Mouse (Mus musculus) stomach, embryonic 14.5 days (tissue): ENCODE data around the gene Ifna4. TPM values are rescaled to one million over a fixed set of nuclear protein-coding genes. Genes with fewer than 3 reads are reported as not detected.

Experiments
- ATAC-seq: fragments of 200-750 bp; cut with Nextera tagmentation; 2 replicates; pipeline ENCODE4 v1.8.0; 2017; ENCODE audit warnings: low read depth, moderate TSS enrichment; ENCODE audit not compliant: insufficient number of reproducible peaks, insufficient read depth, low FRiP score
- H3K27ac ChIP-seq: fragments of 300-500 bp; sonication (generic); 2 replicates; pipeline ENCODE4 v1.5.1; 2014; ENCODE audit warnings: mild to moderate bottlenecking, low read length, moderate library complexity, mixed read lengths
- H3K27me3 ChIP-seq: fragments of 300-500 bp; sonication (generic); 2 replicates; pipeline ENCODE4 v1.6.1; 2014; ENCODE audit warnings: low read length, control low read depth, mixed read lengths; ENCODE audit not compliant: control insufficient read depth, insufficient read depth
- H3K36me3 ChIP-seq: fragments of 300-500 bp; sonication (generic); 2 replicates; pipeline ENCODE4 v1.6.1; 2014; ENCODE audit warnings: mild to moderate bottlenecking, control low read depth, low read length, moderate library complexity, mixed read lengths; ENCODE audit not compliant: control insufficient read depth, insufficient read depth
- H3K4me1 ChIP-seq: fragments of 300-500 bp; sonication (generic); 2 replicates; pipeline ENCODE4 v1.6.1; 2014; ENCODE audit warnings: low read length, control low read depth, mixed read lengths; ENCODE audit not compliant: control insufficient read depth, insufficient read depth
- H3K4me2 ChIP-seq: fragments of 300-500 bp; sonication (generic); replicated peaks from 2 replicates; pipeline ENCODE4 v1.6.1; 2014; ENCODE audit warnings: low read depth, low read length, control low read depth
- H3K4me3 ChIP-seq: fragments of 300-500 bp; sonication (generic); 2 replicates; pipeline ENCODE4 v1.5.1; 2014; ENCODE audit warnings: low read depth, low read length, control low read depth
- H3K9ac ChIP-seq: fragments of 300-500 bp; sonication (generic); replicated peaks from 2 replicates; pipeline ENCODE4 v1.6.1; 2014; ENCODE audit warnings: low read depth, mild to moderate bottlenecking, control low read depth, low read length, moderate library complexity, mixed read lengths
- H3K9me3 ChIP-seq: fragments of 300-500 bp; sonication (generic); 2 replicates; pipeline ENCODE4 v1.6.1; 2016; ENCODE audit warnings: low read depth, low read length, control low read depth; ENCODE audit not compliant: control insufficient read depth
- WGBS: fragments of 180-500 bp; shearing (Covaris S2); extraction: QIAGEN DNeasy Blood & Tissue Kit; methylation state at CpG from one replicate; pipeline ENCODE4 v1.1.7; 2014; 5-methylcytosine and 5-hydroxymethylcytosine counted together
- polyA plus RNA-seq: library from polyadenylated mRNA; unstranded; fragments of >200 nt; fragmentation: Nextera tagmentation; extraction: Ambion mirVana; gene quantifications from 2 replicates; pipeline ENCODE4 v1.2.1, GENCODE M21; 2014

Gene Ifna4
- polyA plus RNA-seq, 1 experiment from 2014 or later: not detected

GRCm38 (mm10) chr4:88875435-88876095 lies 33.9 kb downstream of the Ifna4 start:
- H3K4me1 ChIP-seq: no peaks in the 10 kb centered on the region
- H3K27ac ChIP-seq: no peak overlapping the region
- no peak overlapping the region for H3K4me2 ChIP-seq
- H3K9ac ChIP-seq: no peak overlapping the region
- H3K9me3 ChIP-seq: no peaks in the 10 kb centered on the region
- no peaks in the 10 kb centered on the region for H3K27me3 ChIP-seq
- ATAC-seq: no peak
- H3K4me3 ChIP-seq: no peak overlapping the region
- 61% methylated on average over 4 of the region's 4 CpGs for WGBS
- H3K36me3 ChIP-seq: no peaks in the 10 kb centered on the region

DNA sequence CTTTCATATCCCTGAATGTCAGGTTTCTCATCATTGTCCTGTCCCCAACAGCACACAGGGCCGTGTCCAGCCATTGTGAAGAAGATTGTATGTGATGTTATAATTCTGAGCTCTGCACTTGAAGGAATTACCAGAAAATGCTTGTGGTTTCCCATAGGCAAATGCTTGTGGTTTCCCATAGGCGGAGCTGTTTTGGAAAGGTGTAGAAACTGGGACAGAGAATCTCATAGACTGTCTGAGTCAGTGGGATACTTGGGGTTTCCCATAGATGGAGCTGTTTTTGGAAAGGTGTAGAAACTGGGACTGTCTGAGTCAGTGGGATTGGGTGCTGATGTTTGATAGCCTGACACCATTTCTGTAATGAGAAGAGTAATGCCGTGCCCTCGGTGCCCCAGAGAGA lies 34.9 kb downstream of the Ifna4 start:
- no peak for ATAC-seq
- 82% methylated on average over 4 of the region's 4 CpGs for WGBS

DNA sequence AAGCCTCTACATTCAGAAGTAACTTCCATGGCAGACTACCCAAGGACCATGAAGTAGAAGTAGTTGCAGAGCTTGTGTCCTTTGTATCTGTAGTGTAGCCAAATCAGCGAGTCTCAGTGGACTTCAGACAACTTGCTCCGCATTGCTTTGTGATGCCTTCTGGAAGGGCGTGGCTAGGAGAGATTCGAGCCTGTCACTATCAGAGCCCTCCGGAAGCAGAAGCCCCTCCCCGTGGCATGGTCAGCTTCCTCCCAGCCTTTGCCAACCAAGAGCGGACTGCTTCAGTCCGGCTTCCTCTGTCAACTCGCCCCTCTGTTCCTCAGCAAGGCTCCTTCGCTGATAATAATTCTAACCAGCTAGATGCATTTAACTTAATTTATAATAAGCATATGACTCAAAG lies 36.6 kb downstream of the Ifna4 start:
- no peaks in the 10 kb centered on the region for H3K27me3 ChIP-seq
- no peaks in the 10 kb centered on the region for H3K9me3 ChIP-seq
- no peaks in the 10 kb centered on the region for H3K4me1 ChIP-seq
- H3K36me3 ChIP-seq: no peaks in the 10 kb centered on the region
- no peak overlapping the region for H3K27ac ChIP-seq
- H3K4me3 ChIP-seq: no peak overlapping the region
- no peak overlapping the region for H3K9ac ChIP-seq
- 49% methylated on average over 10 of the region's 10 CpGs for WGBS
- H3K4me2 ChIP-seq: no peak overlapping the region
- ATAC-seq: no peak

More for the DNA sequence above, 34.9 kb downstream of the Ifna4 start:
- Histone ChIP-seq H3K36me3 (no peaks in the 10 kb centered on the region), H3K9ac (no peak overlapping the region), H3K4me1 (no peaks in the 10 kb centered on the region), H3K9me3 (no peaks in the 10 kb centered on the region), H3K4me3 (no peak overlapping the region), H3K27ac (no peak overlapping the region), H3K27me3 (no peaks in the 10 kb centered on the region), H3K4me2 (no peak overlapping the region)

DNA sequence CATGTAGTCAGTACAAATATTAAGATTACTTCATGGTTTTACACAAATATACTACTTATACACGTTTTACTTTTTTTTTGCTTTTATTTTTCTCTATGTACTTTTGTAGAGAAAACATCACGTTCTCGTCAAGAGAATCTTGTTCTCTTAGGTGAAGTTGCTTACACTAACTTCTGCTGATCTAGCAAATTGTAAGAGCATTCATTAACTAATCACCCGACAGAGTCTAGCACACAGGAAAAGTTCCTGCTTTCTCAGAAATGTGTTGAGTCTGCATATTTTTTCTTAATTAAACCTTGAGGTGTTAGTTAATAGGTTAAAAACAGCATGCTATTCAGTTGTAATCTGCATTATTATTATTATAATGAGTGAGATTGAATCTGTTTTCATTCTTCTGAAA lies 37.1 kb downstream of the Ifna4 start:
- 59% methylated on average over 4 of the region's 4 CpGs for WGBS
- Histone ChIP-seq H3K27me3 (no peaks in the 10 kb centered on the region), H3K36me3 (no peaks in the 10 kb centered on the region), H3K4me3 (no peak overlapping the region), H3K4me2 (no peak overlapping the region), H3K27ac (no peak overlapping the region), H3K9ac (no peak overlapping the region), H3K4me1 (no peaks in the 10 kb centered on the region), H3K9me3 (no peaks in the 10 kb centered on the region)
- no peak for ATAC-seq

GRCm38 (mm10) chr4:88880101-88880500 lies 38.4 kb downstream of the Ifna4 start, which contains the start of gene Ifne:
TSS of gene Ifne (minus strand) at chr4:88880201.
- Histone ChIP-seq H3K9ac (no peak within 1 kb of the TSS), H3K4me3 (no peak within 1 kb of the TSS), H3K27me3 (no peaks in the 10 kb centered on the region), H3K27ac (no peak within 1 kb of the TSS), H3K4me2 (no peak within 1 kb of the TSS), H3K4me1 (no peaks in the 10 kb centered on the region), H3K36me3 (no peaks in the 10 kb centered on the region), H3K9me3 (no peaks in the 10 kb centered on the region)
- 85% methylated on average over 8 of the region's 8 CpGs for WGBS
- no peak for ATAC-seq

DNA sequence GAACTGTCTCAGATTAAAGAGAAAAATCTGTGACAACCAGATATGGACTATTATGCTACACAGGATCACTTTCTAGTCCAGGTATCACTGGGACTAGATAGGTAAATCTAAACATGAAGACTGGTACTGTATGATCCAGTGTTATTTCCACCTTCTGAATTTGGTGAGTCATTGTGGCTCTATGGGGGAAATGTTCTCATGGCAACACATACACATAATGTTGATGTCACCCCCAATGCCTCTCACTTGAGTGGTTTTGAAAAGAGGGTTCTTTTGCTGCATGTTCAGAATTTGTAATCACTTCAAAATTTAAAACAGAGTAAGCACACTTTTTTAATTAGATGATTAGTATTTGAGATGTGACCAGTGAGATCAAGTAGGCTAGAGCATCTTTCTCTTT lies 46.6 kb downstream of the Ifna4 start:
- H3K27ac ChIP-seq: no peak overlapping the region
- no peaks in the 10 kb centered on the region for H3K36me3 ChIP-seq
- H3K9ac ChIP-seq: no peak overlapping the region
- no peak for ATAC-seq
- H3K27me3 ChIP-seq: no peaks in the 10 kb centered on the region
- no peak overlapping the region for H3K4me3 ChIP-seq
- no peaks in the 10 kb centered on the region for H3K4me1 ChIP-seq
- H3K9me3 ChIP-seq: no peaks in the 10 kb centered on the region
- no peak overlapping the region for H3K4me2 ChIP-seq

Other genes with a start within 250 kb of the Ifna4 start
- gene Ifna9, start 249.5 kb upstream of the Ifna4 start, polyA plus RNA-seq: not detected in 2 replicates
- not detected in 2 replicates for gene Ifna12, start 238.5 kb upstream of the Ifna4 start, polyA plus RNA-seq
- not detected in 2 replicates for gene C87499, start 207.4 kb upstream of the Ifna4 start, polyA plus RNA-seq
- gene Ifna13, start 197.4 kb upstream of the Ifna4 start, polyA plus RNA-seq: not detected in 2 replicates
- not detected in 2 replicates for gene Ifna16, start 164.9 kb upstream of the Ifna4 start, polyA plus RNA-seq
- not detected in 2 replicates for gene Ifna2, start 157.9 kb upstream of the Ifna4 start, polyA plus RNA-seq
- gene Ifnab, start 150.5 kb upstream of the Ifna4 start, polyA plus RNA-seq: not detected in 2 replicates
- gene Gm26566, start 120.1 kb upstream of the Ifna4 start, polyA plus RNA-seq: 0.64 and 1.7 TPM in 2 replicates
- 121 and 128 TPM in 2 replicates for gene Klhl9, start 119.4 kb upstream of the Ifna4 start, polyA plus RNA-seq
- gene Gm13271, start 87.0 kb upstream of the Ifna4 start, polyA plus RNA-seq: not detected in 2 replicates
- gene Gm13283, start 81.7 kb upstream of the Ifna4 start, polyA plus RNA-seq: 0.24 TPM in 1 of 2 replicates, not detected in the other
- 0.26 and 0.43 TPM in 2 replicates for gene Gm13290, start 68.0 kb upstream of the Ifna4 start, polyA plus RNA-seq
- gene Gm13289, start 64.9 kb upstream of the Ifna4 start, polyA plus RNA-seq: not detected in 2 replicates
- not detected in 2 replicates for gene Gm13272, start 62.0 kb upstream of the Ifna4 start, polyA plus RNA-seq
- not detected in 2 replicates for gene Ifnz, start 59.7 kb upstream of the Ifna4 start, polyA plus RNA-seq
- gene Gm13276, start 56.2 kb upstream of the Ifna4 start, polyA plus RNA-seq: not detected in 2 replicates
- gene Gm13277, start 53.2 kb upstream of the Ifna4 start, polyA plus RNA-seq: not detected in 2 replicates
- not detected in 2 replicates for gene Gm13278, start 50.3 kb upstream of the Ifna4 start, polyA plus RNA-seq
- not detected in 2 replicates for gene Gm13275, start 47.4 kb upstream of the Ifna4 start, polyA plus RNA-seq
- gene Gm13279, start 44.5 kb upstream of the Ifna4 start, polyA plus RNA-seq: not detected in 2 replicates
- 1.00 and 1.5 TPM in 2 replicates for gene Gm13285, start 42.2 kb upstream of the Ifna4 start, polyA plus RNA-seq
- gene Gm13287, start 38.6 kb upstream of the Ifna4 start, polyA plus RNA-seq: not detected in 2 replicates
- not detected in 2 replicates for gene Gm13288, start 36.3 kb upstream of the Ifna4 start, polyA plus RNA-seq
- not detected in 2 replicates for gene Ifna7, start 25.6 kb upstream of the Ifna4 start, polyA plus RNA-seq
- gene Ifna11, start 21.9 kb upstream of the Ifna4 start, polyA plus RNA-seq: not detected in 2 replicates
- not detected in 2 replicates for gene Ifna6, start 14.4 kb upstream of the Ifna4 start, polyA plus RNA-seq
- gene Ifna5, start 6.3 kb upstream of the Ifna4 start, polyA plus RNA-seq: not detected in 2 replicates
- gene Ifna1, start 8.2 kb downstream of the Ifna4 start, polyA plus RNA-seq: not detected in 2 replicates
- not detected in 2 replicates for gene Ifne, start 38.3 kb downstream of the Ifna4 start, polyA plus RNA-seq